Mouse (Mus musculus) lung, postnatal 0 days (tissue): ENCODE results near the gene Wscd2.

ENCODE experiments used
- CTCF ChIP-seq: IDR thresholded peaks from 2 replicates; pipeline ENCODE4 v1.5.1; 2016; ENCODE audit warnings: antibody characterized with exemption, mild to moderate bottlenecking
- EP300 ChIP-seq: IDR thresholded peaks from 2 replicates; pipeline ENCODE4 v1.6.1; 2016; ENCODE audit warnings: antibody characterized with exemption, mild to moderate bottlenecking, control low read depth

DNA sequence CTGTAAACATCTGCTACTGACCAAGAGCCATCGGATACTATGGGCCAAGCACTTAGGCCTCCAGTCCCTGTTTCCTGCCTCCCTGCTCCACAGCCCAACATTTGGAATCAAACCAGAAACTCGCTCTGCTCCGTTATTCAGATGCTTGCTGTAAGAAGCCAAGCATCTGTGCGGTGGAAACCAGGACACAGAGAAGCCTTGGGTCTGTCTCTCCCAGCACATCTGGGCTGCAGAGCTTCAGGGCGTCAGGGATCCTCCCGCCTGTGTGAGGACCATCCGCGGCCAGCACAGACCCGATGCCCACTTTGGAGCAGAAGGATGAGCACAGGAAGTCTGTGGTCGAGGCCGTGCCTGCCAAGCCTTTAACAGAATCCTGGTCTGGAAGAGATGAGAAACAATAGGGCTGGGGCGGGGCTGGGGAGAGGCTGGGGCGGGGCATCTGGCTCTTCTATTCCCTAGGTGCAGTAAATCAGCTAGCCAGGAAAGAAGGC is 117.9 kb downstream of the Wscd2 start:
- no peak for TF ChIP-seq CTCF
- TF ChIP-seq EP300: no peak
